Mouse (Mus musculus): ENCODE measurements at regions not wholly inside any gene's neighbourhood (a gene's known extent, or its start where the extent isn't known, plus 50 kb on each side); places are given as distances from the start of the nearest gene placed in this dataset.

- TF ChIP-seq CTCF (IDR thresholded peaks at IDR 0.05; ENCODE audit: insufficient read depth, low read length) (no peak), POLR2A (IDR thresholded peaks at IDR 0.05; ENCODE audit: borderline replicate concordance, extremely low read depth, low read depth, low read length) (no peak)
Observed at GRCm38 (mm10) chr12:32504196-32504595, 125.7 kb downstream of the Ccdc71l start.

All from lung, adult 2 months (tissue).